Comparison of ENCODE assay signal across 7 mouse cellular contexts in the genomic region with DNA sequence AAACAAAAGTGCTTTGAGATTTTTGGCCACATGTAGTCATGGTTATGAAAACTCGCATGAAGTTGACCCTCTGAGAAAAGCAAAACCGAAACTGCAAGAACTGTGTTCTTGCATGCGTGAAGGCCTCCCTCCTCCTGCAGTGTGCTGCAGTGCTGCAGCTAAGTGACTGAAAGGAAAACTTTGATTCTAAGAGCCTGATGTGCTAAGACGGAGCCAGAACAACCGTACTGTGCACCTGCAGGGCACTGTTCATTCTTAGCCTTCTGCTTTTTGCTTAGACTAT. TPM values are rescaled to one million over a fixed set of nuclear protein-coding genes. Genes with fewer than 3 reads are reported as not detected.
DNase-seq lines count a peak whose midpoint lies in the region; ATAC-seq and TF ChIP-seq lines count a peak whose summit lies in the region.

No protein-coding gene starts in this region.

- ATAC-seq in heart, postnatal 0 days (ENCODE audit: insufficient read depth, low read depth): peak; percentile 56; the same call in 1 of the 2 replicates
- no peak for ATAC-seq in midbrain, embryonic 14.5 days (ENCODE audit: low FRiP score, low TSS enrichment)

- H3K4me1 ChIP-seq in CH12.LX (ENCODE audit: control insufficient read depth in 1 of 2, insufficient read depth in 2 of 2): peaks cover 4 to 15% of the 10 kb centered on the region in 2 experiments; a peak in 3 of 4 replicates
- H3K4me1 ChIP-seq in heart, postnatal 0 days (ENCODE audit: control insufficient read depth, insufficient read depth): 0 out of 2 replicates have a peak, but pooled peaks cover 5% of the 10 kb centered on the region
- H3K4me1 ChIP-seq in limb, embryonic 10.5 days: 0 out of 2 replicates have a peak, but pooled peaks cover 9% of the 10 kb centered on the region
- no peaks in the 10 kb centered on the region for H3K4me1 ChIP-seq in midbrain, embryonic 14.5 days (ENCODE audit: control insufficient read depth, insufficient read depth, low read length)

- peak overlapping the region; percentile 59; the same call in 1 of the 2 replicates for H3K4me2 ChIP-seq in CH12.LX (ENCODE audit: insufficient read depth, low read depth, poor library complexity, severe bottlenecking)
- peak overlapping the region; percentile 71 for H3K4me2 ChIP-seq in heart, postnatal 0 days (ENCODE audit: low read depth, low read length)
- H3K4me2 ChIP-seq in midbrain, embryonic 14.5 days (ENCODE audit: low read length): peak overlapping the region; percentile 98

- in situ Hi-C loops in CH12.LX (cut with MboI; ENCODE audit: low pct_ligation_motif_present, low pct_unique_long_range_greater_than_20kb, low sequenced_read_pairs): no loop called here

- WGBS in heart, postnatal 0 days: 12% methylated on average over 5 of the region's 5 CpGs
- WGBS in limb, embryonic 10.5 days: 18% methylated on average over 5 of the region's 5 CpGs
- 9% methylated on average over 5 of the region's 5 CpGs for WGBS in midbrain, embryonic 14.5 days

- intact Hi-C loops in left cerebral cortex, postnatal 36 days (cut with DNase I): loop anchor here (5.0 kb wide), 1 partner anchor 156 kb away; the partner anchor contains the start of gene Znrf2

- no peaks in the 10 kb centered on the region for H3K9me3 ChIP-seq in CH12.LX (replicated peaks; ENCODE audit: low read length)
- no peaks in the 10 kb centered on the region for H3K9me3 ChIP-seq in heart, postnatal 0 days (replicated peaks; ENCODE audit: control insufficient read depth, low read length)
- no peaks in the 10 kb centered on the region for H3K9me3 ChIP-seq in limb, embryonic 10.5 days (replicated peaks)
- H3K9me3 ChIP-seq in midbrain, embryonic 14.5 days (ENCODE audit: control insufficient read depth, low read length): no peaks in the 10 kb centered on the region

- peak; percentile 59 for DNase-seq in CH12.LX (ENCODE audit: extremely low read depth)
- peak; percentile 57 for DNase-seq in brain, embryonic 14.5 days (ENCODE audit: low read depth)
- peak; percentile 35 for DNase-seq in heart, postnatal 0 days (ENCODE audit: low spot score)
- DNase-seq in limb, embryonic 10.5 days (ENCODE audit: low spot score): no peak
- DNase-seq in midbrain, embryonic 14.5 days: peak; percentile 45
- DNase-seq in left cerebral cortex, postnatal 36 days (ENCODE audit: low spot score in 2 of 2): no peak
- DNase-seq in urinary bladder, postnatal 10 days (ENCODE audit: low spot score): no peak

- H3K9ac ChIP-seq in CH12.LX (ENCODE audit: insufficient read depth, low read depth): peak overlapping the region; percentile 85; the same call in 1 of the 2 replicates
- H3K9ac ChIP-seq in heart, postnatal 0 days (replicated peaks; ENCODE audit: low read depth, low read length): peak overlapping the region; percentile 67
- H3K9ac ChIP-seq in midbrain, embryonic 14.5 days (replicated peaks; ENCODE audit: low read length): no peak overlapping the region

- no peak for TF ChIP-seq EP300 in CH12.LX (IDR thresholded peaks at IDR 0.05; ENCODE audit: low read length)
- no peak for TF ChIP-seq EP300 in heart, postnatal 0 days (IDR thresholded peaks at IDR 0.05; ENCODE audit: low read depth)

- peak overlapping the region; percentile 62 to 83 (median 64) for H3K4me3 ChIP-seq in CH12.LX (replicated peaks in 1 of 3; ENCODE audit: low read depth in 2 of 3, low read length in 2 of 3, poor library complexity in 1 of 3)
- peak overlapping the region; percentile 72 for H3K4me3 ChIP-seq in heart, postnatal 0 days (ENCODE audit: low read depth, low read length)
- H3K4me3 ChIP-seq in limb, embryonic 10.5 days: peak overlapping the region; percentile 69
- peak overlapping the region; percentile 55 for H3K4me3 ChIP-seq in midbrain, embryonic 14.5 days (replicated peaks; ENCODE audit: low read depth, low read length)

- H3K27me3 ChIP-seq in CH12.LX (replicated peaks): peaks cover 21% of the 10 kb centered on the region
- no peaks in the 10 kb centered on the region for H3K27me3 ChIP-seq in heart, postnatal 0 days (ENCODE audit: control insufficient read depth, insufficient read depth, low read length)
- peaks cover 44% of the 10 kb centered on the region for H3K27me3 ChIP-seq in limb, embryonic 10.5 days (ENCODE audit: low read depth, poor library complexity, severe bottlenecking)
- H3K27me3 ChIP-seq in midbrain, embryonic 14.5 days (ENCODE audit: control insufficient read depth, insufficient read depth, low read length): no peaks in the 10 kb centered on the region; the same call in 1 of the 2 replicates

- TF ChIP-seq RAD21 in CH12.LX (IDR thresholded peaks at IDR 0.05; ENCODE audit: low read depth, low read length): no peak

- H3K27ac ChIP-seq in CH12.LX (ENCODE audit: insufficient read depth, low read depth): no peak overlapping the region
- H3K27ac ChIP-seq in heart, postnatal 0 days (ENCODE audit: low read depth): peak overlapping the region; percentile 71
- no peak overlapping the region for H3K27ac ChIP-seq in limb, embryonic 10.5 days
- H3K27ac ChIP-seq in midbrain, embryonic 14.5 days (replicated peaks; ENCODE audit: low read depth, low read length): no peak overlapping the region

- TF ChIP-seq POLR2A in CH12.LX (IDR thresholded peaks at IDR 0.05; ENCODE audit: low read depth, low read length): no peak
- no peak for TF ChIP-seq POLR2A in brain, embryonic 14.5 days (IDR thresholded peaks at IDR 0.05; ENCODE audit: borderline replicate concordance, extremely low read depth, insufficient read depth, insufficient read length, poor library complexity, severe bottlenecking)

- TF ChIP-seq CTCF in CH12.LX (conservative IDR thresholded peaks at IDR 0.05 in 1 of 2, IDR thresholded peaks at IDR 0.05 in 1 of 2; ENCODE audit: low read depth in 2 of 2, low read length in 2 of 2): no peak
- TF ChIP-seq CTCF in brain, embryonic 14.5 days (IDR thresholded peaks at IDR 0.05; ENCODE audit: borderline replicate concordance, extremely low read depth, insufficient read depth, insufficient read length): no peak
- no peak for TF ChIP-seq CTCF in heart, postnatal 0 days (IDR thresholded peaks at IDR 0.05; ENCODE audit: low read depth)

- no peaks in the 10 kb centered on the region for H3K36me3 ChIP-seq in CH12.LX (replicated peaks in 1 of 2; ENCODE audit: control insufficient read depth in 1 of 2, insufficient read depth in 1 of 2, low read length in 1 of 2)
- no peaks in the 10 kb centered on the region for H3K36me3 ChIP-seq in heart, postnatal 0 days (replicated peaks; ENCODE audit: control insufficient read depth, insufficient read depth, low read length)
- no peaks in the 10 kb centered on the region for H3K36me3 ChIP-seq in limb, embryonic 10.5 days
- H3K36me3 ChIP-seq in midbrain, embryonic 14.5 days (ENCODE audit: control insufficient read depth, insufficient read depth, low read length): no peaks in the 10 kb centered on the region

- dilution Hi-C loops in CH12.LX (cut with MboI; ENCODE audit: extremely low pct_ligation_motif_present, extremely low pct_unique_long_range_greater_than_20kb, low sequenced_read_pairs): no loop called here

- no peaks in the 10 kb centered on the region for H3K79me2 ChIP-seq in CH12.LX (replicated peaks; ENCODE audit: control insufficient read depth, extremely low read depth, insufficient read depth, poor library complexity, severe bottlenecking)

TF ChIP-seq in CH12.LX, 34 proteins besides CTCF, POLR2A, EP300 and RAD21:
- no peak for TF ChIP-seq PAX5 (IDR thresholded peaks at IDR 0.05; ENCODE audit: low read length)
- TF ChIP-seq CHD1 (IDR thresholded peaks at IDR 0.05; ENCODE audit: low read depth, low read length): no peak
- no peak for TF ChIP-seq HCFC1 (IDR thresholded peaks at IDR 0.05; ENCODE audit: low read depth, low read length)
- no peak for TF ChIP-seq USF1 (IDR thresholded peaks at IDR 0.05; ENCODE audit: low read depth, low read length)
- no peak for TF ChIP-seq MYC (IDR thresholded peaks at IDR 0.05; ENCODE audit: low read depth, low read length)
- no peak for TF ChIP-seq MXI1 (IDR thresholded peaks at IDR 0.05; ENCODE audit: low read depth, low read length)
- TF ChIP-seq MAFK (IDR thresholded peaks at IDR 0.05; ENCODE audit: insufficient replicate concordance, low read length): no peak
- peak; percentile 70; the same call in 1 of the 2 replicates for TF ChIP-seq IRF4 (IDR thresholded peaks at IDR 0.05; ENCODE audit: low read depth, low read length)
- TF ChIP-seq BHLHE40 (IDR thresholded peaks at IDR 0.05; ENCODE audit: low read depth, low read length): peak; percentile 31; the same call in 1 of the 2 replicates
- peak; percentile 18; the same call in 1 of the 2 replicates for TF ChIP-seq ETS1 (conservative IDR thresholded peaks at IDR 0.05; ENCODE audit: low read depth, low read length)
- no peak for TF ChIP-seq NELFE (IDR thresholded peaks at IDR 0.05; ENCODE audit: low read depth, low read length)
- no peak for TF ChIP-seq ZKSCAN1 (IDR thresholded peaks at IDR 0.05; ENCODE audit: borderline replicate concordance, low read depth, low read length)

RNA-seq across cellular contexts. Expression of gene Nod1, which starts 0.5 kb away (rescaled TPM):
- total RNA-seq in CH12.LX (2012; rRNA removed) (0.08 and 0.30 TPM in 2 replicates), CH12.LX (2014; rRNA removed) (0.41 and 0.46 TPM in 2 replicates)
- 0.29 and 0.40 TPM in 2 replicates for polyA plus RNA-seq in CH12.LX (2012; ENCODE audit: insufficient read length, low read depth)
- polyA plus RNA-seq in brain, embryonic 14.5 days (2012; rRNA removed): 3.3 and 3.9 TPM in 2 replicates
- total RNA-seq in heart, postnatal 0 days (2014; rRNA removed; ENCODE audit: low replicate concordance): 6.3 and 8.3 TPM in 2 replicates
- polyA plus RNA-seq in heart, postnatal 0 days (2015; fragmentation: Nextera tagmentation; extraction: Ambion mirVana): 4.2 and 5.1 TPM in 2 replicates
- 1.4 and 1.7 TPM in 2 replicates for polyA plus RNA-seq in limb, embryonic 10.5 days (2016; fragmentation: Nextera tagmentation; extraction: Ambion mirVana)
- 1.3 and 2.2 TPM in 2 replicates for polyA plus RNA-seq in midbrain, embryonic 14.5 days (2014; fragmentation: Nextera tagmentation; extraction: Ambion mirVana)
- 1 to 10 TPM; 4.3 to 4.7 TPM for total RNA-seq in left cerebral cortex, postnatal 36 days (2021)

RNA-seq across cellular contexts. Expression of gene Ggct, which starts 19.9 kb away (rescaled TPM):
- total RNA-seq in CH12.LX (2012; rRNA removed): 9.8 and 12.3 TPM in 2 replicates
- total RNA-seq in CH12.LX (2014; rRNA removed): 12.0 and 12.7 TPM in 2 replicates
- 24.5 and 31.8 TPM in 2 replicates for polyA plus RNA-seq in CH12.LX (2012; ENCODE audit: insufficient read length, low read depth)
- 3.7 and 5.4 TPM in 2 replicates for polyA plus RNA-seq in brain, embryonic 14.5 days (2012; rRNA removed)
- total RNA-seq in heart, postnatal 0 days (2014; rRNA removed; ENCODE audit: low replicate concordance): 0.08 and 0.11 TPM in 2 replicates
- 6.4 and 7.0 TPM in 2 replicates for polyA plus RNA-seq in heart, postnatal 0 days (2015; fragmentation: Nextera tagmentation; extraction: Ambion mirVana)
- 8.5 and 11.9 TPM in 2 replicates for polyA plus RNA-seq in limb, embryonic 10.5 days (2016; fragmentation: Nextera tagmentation; extraction: Ambion mirVana)
- polyA plus RNA-seq in midbrain, embryonic 14.5 days (2014; fragmentation: Nextera tagmentation; extraction: Ambion mirVana): 9.9 and 12.9 TPM in 2 replicates
- total RNA-seq in left cerebral cortex, postnatal 36 days (2021): 10 to 100 TPM; 24.0 to 25.0 TPM

Comparison
In these comparisons a context has a peak if more than half of its experiments do, and no peak if none do; other contexts are left out.
1. DNase-seq: peak in CH12.LX (single experiment), brain, embryonic 14.5 days (single experiment), heart, postnatal 0 days (single experiment) and midbrain, embryonic 14.5 days (single experiment); none in limb, embryonic 10.5 days (single experiment), left cerebral cortex, postnatal 36 days (0 of 2) and urinary bladder, postnatal 10 days (single experiment).
2. Peak in every context shown above with its lines, with median percentiles within 50 percentile points of each other: H3K4me2 ChIP-seq and H3K4me3 ChIP-seq.